Mouse (Mus musculus) intestine, embryonic 15.5 days (tissue): ENCODE data around the gene Kcnd3. TPM values are rescaled to one million over a fixed set of nuclear protein-coding genes. Genes with fewer than 3 reads are reported as not detected.
A peak's percentile ranks its signal among the peaks of the same experiment; 100 is the strongest.

Experiments
- ATAC-seq: fragments of 200-750 bp; cut with Nextera tagmentation; 2 replicates; pipeline ENCODE4 v1.8.0; 2017; ENCODE audit warnings: moderate TSS enrichment, moderate library complexity
- H3K27ac ChIP-seq: fragments of 300-500 bp; sonication (generic); 2 replicates; pipeline ENCODE4 v1.5.1; 2015; ENCODE audit warnings: mild to moderate bottlenecking, inconsistent platforms
- H3K27me3 ChIP-seq: fragments of 300-500 bp; sonication (generic); replicated peaks from 2 replicates; pipeline ENCODE4 v1.6.1; 2015; ENCODE audit warnings: inconsistent platforms
- H3K36me3 ChIP-seq: fragments of 300-500 bp; sonication (generic); 2 replicates; pipeline ENCODE4 v1.6.1; 2015; ENCODE audit warnings: inconsistent platforms
- H3K4me1 ChIP-seq: fragments of 300-500 bp; sonication (generic); replicated peaks from 2 replicates; pipeline ENCODE4 v1.6.1; 2015; ENCODE audit warnings: inconsistent platforms
- H3K4me2 ChIP-seq: fragments of 300-500 bp; sonication (generic); replicated peaks from 2 replicates; pipeline ENCODE4 v1.6.1; 2015; ENCODE audit warnings: mild to moderate bottlenecking, inconsistent platforms
- H3K4me3 ChIP-seq: fragments of 300-500 bp; sonication (generic); replicated peaks from 2 replicates; pipeline ENCODE4 v1.5.1; 2015; ENCODE audit warnings: inconsistent platforms
- H3K9ac ChIP-seq: fragments of 300-500 bp; sonication (generic); 2 replicates; pipeline ENCODE4 v1.6.1; 2015; ENCODE audit warnings: inconsistent platforms
- H3K9me3 ChIP-seq: fragments of 300-500 bp; sonication (generic); 2 replicates; pipeline ENCODE4 v1.6.1; 2016; ENCODE audit warnings: inconsistent platforms
- WGBS: fragments of 180-500 bp; shearing (Covaris S2); methylation state at CpG from one replicate; pipeline ENCODE4 v1.1.7; 2015; 5-methylcytosine and 5-hydroxymethylcytosine counted together
- polyA plus RNA-seq: library from polyadenylated mRNA; unstranded; fragments of >200 nt; fragmentation: Nextera tagmentation; extraction: Ambion mirVana; gene quantifications from 2 replicates; pipeline ENCODE4 v1.2.1, GENCODE M21; 2015

Gene Kcnd3
- polyA plus RNA-seq, 1 experiment from 2014 or later: 4.3 TPM

GRCm38 (mm10) chr3:105653544-105654380 is 201.6 kb downstream of the Kcnd3 start:
- 87% methylated on average over 13 of the region's 13 CpGs for WGBS
- no peaks in the 10 kb centered on the region for H3K27me3 ChIP-seq
- H3K9ac ChIP-seq: no peak overlapping the region
- H3K9me3 ChIP-seq: no peaks in the 10 kb centered on the region
- no peak for ATAC-seq
- H3K36me3 ChIP-seq: no peaks in the 10 kb centered on the region
- no peaks in the 10 kb centered on the region for H3K4me1 ChIP-seq
- H3K27ac ChIP-seq: no peak overlapping the region
- H3K4me2 ChIP-seq: no peak overlapping the region
- H3K4me3 ChIP-seq: no peak overlapping the region

- no peaks in the 10 kb centered on the region for H3K27me3 ChIP-seq
- no peak overlapping the region for H3K4me2 ChIP-seq
- no peak overlapping the region for H3K4me3 ChIP-seq
- H3K27ac ChIP-seq: no peak overlapping the region
- H3K4me1 ChIP-seq: no peaks in the 10 kb centered on the region
- ATAC-seq: no peak
- WGBS: 89% methylated on average over 11 of the region's 11 CpGs
- no peaks in the 10 kb centered on the region for H3K36me3 ChIP-seq
- no peak overlapping the region for H3K9ac ChIP-seq
- no peaks in the 10 kb centered on the region for H3K9me3 ChIP-seq
Observed at GRCm38 (mm10) chr3:105655031-105655585, 203.0 kb downstream of the Kcnd3 start.

GRCm38 (mm10) chr3:105660530-105660929 is 208.4 kb downstream of the Kcnd3 start:
- no peak overlapping the region for H3K4me2 ChIP-seq
- no peak overlapping the region for H3K9ac ChIP-seq
- ATAC-seq: no peak
- H3K9me3 ChIP-seq: no peaks in the 10 kb centered on the region
- H3K4me3 ChIP-seq: no peak overlapping the region
- WGBS: 46% methylated on average over 2 of the region's 2 CpGs
- no peaks in the 10 kb centered on the region for H3K36me3 ChIP-seq
- H3K4me1 ChIP-seq: no peaks in the 10 kb centered on the region
- H3K27me3 ChIP-seq: no peaks in the 10 kb centered on the region
- no peak overlapping the region for H3K27ac ChIP-seq

- no peak overlapping the region for H3K4me3 ChIP-seq
- peak; percentile 17; the same call in 1 of the 2 replicates for ATAC-seq
Observed at GRCm38 (mm10) chr3:105663043-105663442, 210.9 kb downstream of the Kcnd3 start.

GRCm38 (mm10) chr3:105665105-105665765 is 213.1 kb downstream of the Kcnd3 start:
- H3K27me3 ChIP-seq: no peaks in the 10 kb centered on the region
- no peak overlapping the region for H3K4me2 ChIP-seq
- H3K27ac ChIP-seq: no peak overlapping the region
- no peak overlapping the region for H3K9ac ChIP-seq
- ATAC-seq: no peak
- H3K36me3 ChIP-seq: no peaks in the 10 kb centered on the region
- H3K4me1 ChIP-seq: no peaks in the 10 kb centered on the region
- no peaks in the 10 kb centered on the region for H3K9me3 ChIP-seq
- WGBS: 78% methylated on average over 9 of the region's 9 CpGs
- no peak overlapping the region for H3K4me3 ChIP-seq

More at GRCm38 (mm10) chr3:105663043-105663442, 210.9 kb downstream of the Kcnd3 start:
- 42% methylated on average over 8 of the region's 8 CpGs for WGBS
- no peak overlapping the region for H3K4me2 ChIP-seq
- no peak overlapping the region for H3K27ac ChIP-seq
- no peak overlapping the region for H3K9ac ChIP-seq
- H3K4me1 ChIP-seq: no peaks in the 10 kb centered on the region
- H3K27me3 ChIP-seq: no peaks in the 10 kb centered on the region
- no peaks in the 10 kb centered on the region for H3K36me3 ChIP-seq
- no peaks in the 10 kb centered on the region for H3K9me3 ChIP-seq

GRCm38 (mm10) chr3:105666996-105667523 is 214.9 kb downstream of the Kcnd3 start:
- Histone ChIP-seq H3K4me3 (no peak overlapping the region), H3K27ac (no peak overlapping the region), H3K27me3 (no peaks in the 10 kb centered on the region), H3K9me3 (no peaks in the 10 kb centered on the region), H3K9ac (no peak overlapping the region), H3K4me1 (no peaks in the 10 kb centered on the region), H3K4me2 (no peak overlapping the region), H3K36me3 (no peaks in the 10 kb centered on the region)
- ATAC-seq: no peak
- WGBS: 66% methylated on average over 4 of the region's 4 CpGs

GRCm38 (mm10) chr3:105668161-105668560 is 216.0 kb downstream of the Kcnd3 start:
- no peaks in the 10 kb centered on the region for H3K9me3 ChIP-seq
- ATAC-seq: no peak
- H3K4me2 ChIP-seq: no peak overlapping the region
- H3K36me3 ChIP-seq: no peaks in the 10 kb centered on the region
- no peak overlapping the region for H3K9ac ChIP-seq
- H3K27me3 ChIP-seq: no peaks in the 10 kb centered on the region
- H3K4me3 ChIP-seq: no peak overlapping the region
- H3K27ac ChIP-seq: no peak overlapping the region
- WGBS: 37% methylated on average over 9 of the region's 9 CpGs
- H3K4me1 ChIP-seq: no peaks in the 10 kb centered on the region

GRCm38 (mm10) chr3:105669776-105670175 is 217.6 kb downstream of the Kcnd3 start:
- no peaks in the 10 kb centered on the region for H3K27me3 ChIP-seq

GRCm38 (mm10) chr3:105670801-105671200 is 218.7 kb downstream of the Kcnd3 start:
- no peak overlapping the region for H3K27ac ChIP-seq
- no peaks in the 10 kb centered on the region for H3K36me3 ChIP-seq
- no peak overlapping the region for H3K4me3 ChIP-seq
- 88% methylated on average over 1 of the region's 1 CpGs for WGBS
- no peaks in the 10 kb centered on the region for H3K9me3 ChIP-seq
- no peak for ATAC-seq
- H3K9ac ChIP-seq: no peak overlapping the region
- H3K27me3 ChIP-seq: no peaks in the 10 kb centered on the region
- H3K4me1 ChIP-seq: no peaks in the 10 kb centered on the region
- no peak overlapping the region for H3K4me2 ChIP-seq

More at GRCm38 (mm10) chr3:105669776-105670175, 217.6 kb downstream of the Kcnd3 start:
- no peaks in the 10 kb centered on the region for H3K36me3 ChIP-seq
- H3K9ac ChIP-seq: no peak overlapping the region
- H3K4me1 ChIP-seq: no peaks in the 10 kb centered on the region
- no peak overlapping the region for H3K27ac ChIP-seq
- no peak overlapping the region for H3K4me3 ChIP-seq
- 84% methylated on average over 3 of the region's 3 CpGs for WGBS
- no peak overlapping the region for H3K4me2 ChIP-seq
- no peaks in the 10 kb centered on the region for H3K9me3 ChIP-seq
- ATAC-seq: no peak

GRCm38 (mm10) chr3:105674595-105675218 is 222.6 kb downstream of the Kcnd3 start:
- no peaks in the 10 kb centered on the region for H3K9me3 ChIP-seq

GRCm38 (mm10) chr3:105675932-105676331 is 223.8 kb downstream of the Kcnd3 start:
- Histone ChIP-seq H3K4me2 (no peak overlapping the region), H3K9ac (no peak overlapping the region), H3K27me3 (no peaks in the 10 kb centered on the region), H3K36me3 (peaks cover 13% of the 10 kb centered on the region), H3K4me3 (no peak overlapping the region), H3K4me1 (no peaks in the 10 kb centered on the region), H3K9me3 (no peaks in the 10 kb centered on the region), H3K27ac (no peak overlapping the region)
- 54% methylated on average over 2 of the region's 2 CpGs for WGBS
- no peak for ATAC-seq

More at GRCm38 (mm10) chr3:105674595-105675218, 222.6 kb downstream of the Kcnd3 start:
- Histone ChIP-seq H3K4me2 (no peak overlapping the region), H3K36me3 (peaks cover 13% of the 10 kb centered on the region), H3K27me3 (no peaks in the 10 kb centered on the region), H3K4me3 (no peak overlapping the region), H3K9ac (no peak overlapping the region), H3K27ac (no peak overlapping the region), H3K4me1 (no peaks in the 10 kb centered on the region)
- ATAC-seq: peak; percentile 77
- WGBS: 18% methylated on average over 7 of the region's 7 CpGs

- Histone ChIP-seq H3K27me3 (no peaks in the 10 kb centered on the region), H3K9me3 (no peaks in the 10 kb centered on the region), H3K27ac (no peak overlapping the region), H3K4me1 (no peaks in the 10 kb centered on the region), H3K4me2 (no peak overlapping the region), H3K9ac (no peak overlapping the region), H3K36me3 (peaks cover 23% of the 10 kb centered on the region), H3K4me3 (no peak overlapping the region)
- ATAC-seq: no peak
- WGBS: 94% methylated on average over 7 of the region's 7 CpGs
Observed at GRCm38 (mm10) chr3:105680346-105680745, 228.2 kb downstream of the Kcnd3 start.
